In genomic region chr3:148866633-148867032, GRCm38 (mm10) we compare ENCODE assay signal across 29 mouse cellular contexts.
DNase-seq lines count a peak whose midpoint lies in the region; ATAC-seq and TF ChIP-seq lines count a peak whose summit lies in the region.
"Had no signal": no experiment of that assay in that cellular context is flagged by ENCODE, and none has a peak within 500 bp of the region (broad histone marks: within the 10 kb centered on the region; RNA-seq: fewer than 3 reads in every experiment).

No protein-coding gene starts in this region.

- WGBS in heart, embryonic 12.5 days: 75% methylated on average over 5 of the region's 5 CpGs
- WGBS in heart, postnatal 0 days: 75% methylated on average over 5 of the region's 5 CpGs

- no peak for DNase-seq in heart, postnatal 36 days
- no peak for DNase-seq in heart, postnatal 0 days (ENCODE audit: low spot score)
- no peak for DNase-seq in heart, adult 18-20 months
- DNase-seq in frontal cortex, postnatal 25 days (ENCODE audit: low spot score in 2 of 2): no peak
- DNase-seq: adrenal gland, postnatal 10 days; adrenal gland, postnatal 36 days; B cell, adult 2 months; cerebellum, adult 18-20 months; cerebellum, adult 9-10 months; cerebellum, postnatal 14 days; forebrain, postnatal 0 days; gastrocnemius, postnatal 10 days; gastrocnemius, postnatal 36 days; heart, adult 2 months; kidney, adult 11 months had no signal

- H3K9ac ChIP-seq in heart, embryonic 12.5 days: no peak overlapping the region
- H3K9ac ChIP-seq in heart, postnatal 0 days (replicated peaks; ENCODE audit: low read depth, low read length): no peak overlapping the region
- H3K9ac ChIP-seq: embryonic facial prominence, embryonic 12.5 days; embryonic facial prominence, embryonic 15.5 days; forebrain, postnatal 0 days; hindbrain, embryonic 13.5 days; intestine, embryonic 15.5 days had no signal

- H3K9me3 ChIP-seq in heart, embryonic 12.5 days (replicated peaks): no peaks in the 10 kb centered on the region
- no peaks in the 10 kb centered on the region for H3K9me3 ChIP-seq in heart, postnatal 0 days (replicated peaks; ENCODE audit: control insufficient read depth, low read length)
- H3K9me3 ChIP-seq: embryonic facial prominence, embryonic 12.5 days; embryonic facial prominence, embryonic 15.5 days; heart, embryonic 10.5 days; hindbrain, embryonic 10.5 days; hindbrain, embryonic 13.5 days; intestine, embryonic 15.5 days had no signal

- TF ChIP-seq EP300 in heart, postnatal 0 days (IDR thresholded peaks at IDR 0.05; ENCODE audit: low read depth): no peak

- 0 out of 2 replicates have a peak overlapping the region, but pooled peaks have one; percentile 47 for H3K27ac ChIP-seq in heart, embryonic 12.5 days (ENCODE audit: poor library complexity, severe bottlenecking)
- 0 out of 2 replicates have a peak overlapping the region, but pooled peaks have one; percentile 23 for H3K27ac ChIP-seq in heart, postnatal 0 days (ENCODE audit: low read depth)
- H3K27ac ChIP-seq: embryonic facial prominence, embryonic 12.5 days; embryonic facial prominence, embryonic 15.5 days; heart, adult 2 months; heart, embryonic 10.5 days; hindbrain, embryonic 10.5 days; hindbrain, embryonic 13.5 days; intestine, embryonic 15.5 days had no signal

- ATAC-seq in heart, embryonic 12.5 days (ENCODE audit: insufficient number of reproducible peaks, low FRiP score): no peak
- no peak for ATAC-seq in heart, postnatal 0 days (ENCODE audit: insufficient read depth, low read depth)
- peak; percentile 57 for ATAC-seq in common myeloid progenitor, adult 5-6 weeks (replicated peaks; ENCODE audit: low read depth, poor library complexity, severe bottlenecking)
- ATAC-seq in megakaryocyte-erythroid progenitor cell, adult 5-6 weeks (replicated peaks; ENCODE audit: low FRiP score, low TSS enrichment, poor library complexity, severe bottlenecking): peak; percentile 64; the same call in 1 of the 2 replicates
- ATAC-seq: forebrain, embryonic 14.5 days; forebrain, postnatal 0 days; hindbrain, embryonic 16.5 days; intestine, embryonic 15.5 days; Patski had no signal

- no peaks in the 10 kb centered on the region for H3K27me3 ChIP-seq in heart, embryonic 12.5 days (replicated peaks)
- H3K27me3 ChIP-seq in heart, postnatal 0 days (ENCODE audit: control insufficient read depth, insufficient read depth, low read length): no peaks in the 10 kb centered on the region
- H3K27me3 ChIP-seq: CH12.LX; embryonic facial prominence, embryonic 12.5 days; embryonic facial prominence, embryonic 15.5 days; hindbrain, embryonic 13.5 days; intestine, embryonic 15.5 days; Patski had no signal

- no peak overlapping the region for H3K4me3 ChIP-seq in heart, embryonic 12.5 days
- H3K4me3 ChIP-seq in heart, postnatal 0 days (ENCODE audit: low read depth, low read length): no peak overlapping the region
- H3K4me3 ChIP-seq: embryonic facial prominence, embryonic 12.5 days; embryonic facial prominence, embryonic 15.5 days; heart, adult 2 months; heart, embryonic 10.5 days; hindbrain, embryonic 10.5 days; hindbrain, embryonic 13.5 days; intestine, embryonic 15.5 days had no signal

- intact Hi-C loops in heart, postnatal 36 days (cut with DNase I): no loop called here

- peaks cover 18% of the 10 kb centered on the region for H3K4me1 ChIP-seq in heart, embryonic 12.5 days (replicated peaks)
- peaks cover 7% of the 10 kb centered on the region for H3K4me1 ChIP-seq in heart, postnatal 0 days (ENCODE audit: control insufficient read depth, insufficient read depth)
- H3K4me1 ChIP-seq: intestine, embryonic 15.5 days had no signal

- TF ChIP-seq CTCF in heart, postnatal 0 days (IDR thresholded peaks at IDR 0.05; ENCODE audit: low read depth): no peak

- peaks cover 3% of the 10 kb centered on the region; the same call in 1 of the 2 replicates for H3K36me3 ChIP-seq in heart, embryonic 12.5 days
- peaks cover 10% of the 10 kb centered on the region for H3K36me3 ChIP-seq in heart, postnatal 0 days (replicated peaks; ENCODE audit: control insufficient read depth, insufficient read depth, low read length)
- H3K36me3 ChIP-seq: embryonic facial prominence, embryonic 12.5 days; G1E; hindbrain, embryonic 13.5 days had no signal

- H3K4me2 ChIP-seq in heart, embryonic 12.5 days: peak overlapping the region; percentile 43; the same call in 1 of the 2 replicates
- no peak overlapping the region for H3K4me2 ChIP-seq in heart, postnatal 0 days (ENCODE audit: low read depth, low read length)
- H3K4me2 ChIP-seq: embryonic facial prominence, embryonic 12.5 days; embryonic facial prominence, embryonic 15.5 days; hindbrain, embryonic 13.5 days; intestine, embryonic 15.5 days had no signal

Comparison
In these comparisons a context has a peak if more than half of its experiments do, and no peak if none do; other contexts are left out.
1. ATAC-seq: peak in common myeloid progenitor, adult 5-6 weeks (single experiment) and megakaryocyte-erythroid progenitor cell, adult 5-6 weeks (single experiment); none in heart, embryonic 12.5 days (single experiment) and heart, postnatal 0 days (single experiment).